Mouse (Mus musculus) left cerebral cortex, postnatal 4 days (tissue): Measurements from ENCODE around the gene Atp13a5. TPM values are rescaled to one million over a fixed set of nuclear protein-coding genes. Genes with fewer than 3 reads are reported as not detected.

ENCODE experiments used
- DNase-seq: peaks from one replicate; pipeline ENCODE4 v3.0.0-alpha.2; 2022
- intact Hi-C: fragments of 180-260 bp; cut with DNase I; formaldehyde crosslinking; loops from one replicate; pipeline ENCODE4 v1.15.1; 2025
- total RNA-seq, 2 experiments: library from RNA; stranded (reverse); gene quantifications; 2 replicates each; pipeline ENCODE4 v1.2.3; 2021

Gene Atp13a5
- total RNA-seq, 2 experiments from 2014 or later, result 4.9 to 5.3 TPM

DNA sequence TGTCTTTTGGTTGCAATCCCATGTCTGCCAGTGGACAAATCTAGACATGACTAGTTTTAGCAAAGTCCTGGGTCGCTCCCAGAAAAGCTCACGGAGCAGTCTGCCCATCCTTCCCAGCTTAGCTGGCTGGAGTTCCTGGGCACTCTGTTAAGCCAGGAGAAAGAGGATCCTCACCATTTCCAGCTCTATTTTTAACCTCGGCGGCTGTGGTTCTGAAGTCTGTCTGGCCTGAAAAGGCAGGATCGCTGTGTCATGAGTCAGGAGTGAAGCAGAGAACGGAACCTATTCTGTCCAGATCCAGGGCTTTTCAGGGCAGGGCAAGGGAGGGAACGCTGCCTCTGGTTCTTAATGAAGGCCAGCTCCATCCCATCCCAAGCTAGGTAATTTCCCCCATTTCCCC, 169.7 kb downstream of the Atp13a5 start:
- no peak for DNase-seq
- intact Hi-C loops, result no loop called here

DNA sequence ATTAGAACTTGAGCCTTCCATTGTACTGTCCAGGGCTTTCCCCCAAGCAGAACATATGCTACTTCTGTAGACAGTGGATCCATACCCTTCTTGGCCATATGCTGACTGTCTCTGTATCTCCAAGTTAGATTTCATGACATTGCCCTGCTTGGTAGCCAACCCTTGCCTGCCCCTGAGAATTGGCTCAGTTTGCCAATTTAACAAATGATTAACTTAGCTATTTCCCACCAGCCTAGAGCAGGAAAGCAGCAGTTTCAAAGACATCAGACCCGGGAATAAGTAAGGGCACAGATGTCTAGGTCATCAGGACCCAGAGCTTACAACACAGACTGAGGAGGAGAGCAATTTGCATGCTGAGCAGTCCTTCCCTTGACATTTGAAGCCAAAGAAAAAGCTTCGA, 173.0 kb downstream of the Atp13a5 start:
- DNase-seq, result no peak
- intact Hi-C loops, result no loop called here

DNA sequence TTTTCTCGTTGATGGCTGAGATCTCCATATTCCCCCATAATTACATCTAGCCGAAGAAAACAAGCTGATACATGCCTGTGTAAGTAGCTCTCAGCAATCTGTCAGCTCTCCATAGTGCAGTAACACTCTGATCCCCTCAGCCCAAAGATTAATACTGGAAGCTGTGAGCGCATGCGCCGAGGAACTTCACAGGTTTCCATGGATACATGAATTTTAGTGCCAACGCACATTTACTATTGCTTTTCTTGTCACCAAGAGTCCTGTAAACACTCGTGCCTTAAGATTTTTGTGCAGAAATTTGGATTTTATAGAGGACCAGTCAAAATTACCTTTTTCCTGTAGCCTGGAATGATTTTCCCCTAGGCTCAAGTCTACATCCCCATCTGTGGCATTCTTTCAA, 173.7 kb downstream of the Atp13a5 start:
- intact Hi-C loops, result no loop called here

DNA sequence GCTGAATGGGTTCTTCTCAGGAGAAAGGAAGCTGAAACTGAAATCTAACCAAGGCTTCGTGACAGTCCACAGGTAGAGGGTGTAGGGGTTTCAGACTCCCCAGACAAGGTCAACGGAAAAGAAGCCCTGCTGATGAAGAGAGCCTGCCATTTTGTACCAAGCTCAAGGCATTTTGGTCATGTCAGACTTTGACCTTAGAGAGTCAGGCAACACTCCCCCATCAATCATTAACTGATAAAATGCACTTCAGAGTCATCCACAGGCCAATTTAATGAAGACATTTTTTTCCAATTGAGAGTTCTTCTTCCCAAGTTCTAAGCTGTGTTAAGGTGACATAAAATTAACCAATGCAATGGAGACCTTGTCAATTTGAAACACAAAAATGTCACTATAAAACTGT, 177.4 kb downstream of the Atp13a5 start:
- intact Hi-C loops, result no loop called here
- DNase-seq, result no peak

More for the DNA sequence above, 173.7 kb downstream of the Atp13a5 start:
- DNase-seq, result no peak

DNA sequence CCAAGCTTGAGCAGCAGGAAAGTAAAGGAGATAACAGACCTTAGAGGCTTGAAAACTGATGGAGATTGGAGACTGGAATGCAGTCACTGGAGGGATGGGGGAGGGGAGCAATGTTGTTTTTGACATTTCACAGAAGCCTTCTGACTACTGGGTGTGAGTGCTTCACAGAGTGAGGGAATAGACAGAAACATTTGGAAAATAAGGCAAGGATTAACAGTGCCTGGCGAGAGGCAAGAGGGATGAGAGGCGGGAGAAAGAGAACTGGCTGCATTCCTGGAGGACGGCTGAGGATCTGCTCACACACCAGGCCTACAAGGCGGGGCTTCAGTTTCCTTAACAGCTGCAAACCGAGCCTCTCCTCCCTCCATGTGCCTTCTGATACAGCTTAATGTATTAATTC, 180.1 kb downstream of the Atp13a5 start:
- intact Hi-C loops, result no loop called here
- peak; percentile 56 for DNase-seq

DNA sequence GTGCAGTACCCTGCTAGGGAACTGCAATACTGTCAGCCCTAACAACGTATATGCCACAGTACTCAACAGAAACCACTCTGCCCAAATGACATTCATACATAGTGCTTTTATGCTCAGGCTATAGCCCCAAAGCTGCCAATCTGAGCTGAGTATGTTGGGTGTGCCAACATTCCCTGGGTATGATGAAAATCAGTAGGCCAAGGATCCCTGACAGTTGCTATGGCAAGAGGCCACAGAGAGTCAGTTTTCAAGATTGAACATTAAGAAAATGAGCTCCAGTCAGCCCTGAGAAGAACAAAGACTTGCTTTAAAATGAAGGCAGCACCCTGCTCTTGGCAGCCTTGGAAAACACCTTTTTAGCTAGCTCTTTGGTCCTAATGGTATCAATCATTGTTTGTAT, 183.4 kb downstream of the Atp13a5 start:
- DNase-seq, result peak; percentile 28
- intact Hi-C loops, result no loop called here

DNA sequence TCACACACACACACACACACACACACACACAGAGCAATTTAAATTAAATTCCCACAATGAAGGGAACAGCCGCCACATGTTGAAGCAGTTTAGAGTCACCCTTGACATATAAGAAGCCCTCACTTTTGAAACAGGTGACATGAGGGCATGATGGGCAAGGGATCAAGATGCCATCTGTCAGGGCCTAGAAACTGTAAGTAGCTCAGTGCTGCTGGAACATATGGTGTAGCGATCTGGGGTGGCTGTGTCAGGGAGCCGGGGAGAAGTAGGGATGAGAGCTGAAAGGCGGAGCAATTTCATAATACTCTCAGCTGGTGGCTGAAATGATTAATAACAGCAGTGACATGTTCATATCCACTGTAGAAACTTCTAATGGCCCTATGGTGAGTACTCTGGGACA, 184.6 kb downstream of the Atp13a5 start:
- DNase-seq, result peak; percentile 76
- intact Hi-C loops, result no loop called here

DNA sequence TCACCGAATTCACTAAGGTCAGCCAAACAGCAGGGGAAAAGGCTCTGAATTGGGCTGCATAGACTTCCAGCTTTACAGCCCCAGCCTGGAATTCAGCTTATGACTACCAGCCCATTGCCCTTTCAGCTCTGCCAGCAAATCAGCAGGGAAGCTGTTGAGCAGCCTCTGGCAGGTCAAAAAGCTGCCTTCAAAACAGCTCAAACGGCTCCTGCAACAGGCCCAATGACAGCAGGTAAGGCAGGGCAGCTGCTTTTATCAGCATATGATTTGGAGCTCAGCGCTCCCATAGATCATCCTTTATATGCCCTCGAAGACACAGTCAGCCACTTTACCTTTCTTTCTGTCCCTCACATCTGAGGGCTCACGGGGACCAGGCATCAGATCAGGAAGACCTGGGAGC, 185.6 kb downstream of the Atp13a5 start:
- intact Hi-C loops, result no loop called here

More for the DNA sequence above, 185.6 kb downstream of the Atp13a5 start:
- peak; percentile 74 for DNase-seq

Other genes starting within 250 kb of the Atp13a5 start
- gene Hrasls, start 169.0 kb downstream of the Atp13a5 start, total RNA-seq, result 1 to 10 TPM; 5.1 to 5.9 TPM
- gene Atp13a4, start 166.1 kb upstream of the Atp13a5 start, total RNA-seq, result 1 to 10 TPM; 3.1 to 3.7 TPM
- gene Opa1, start 200.6 kb upstream of the Atp13a5 start, total RNA-seq, result 100 to 1,000 TPM in 1 of 2 experiments, 10 to 100 TPM in 1; 97.2 to 105 TPM